Mouse (Mus musculus): ENCODE measurements around the gene Tcf25. TPM values are rescaled to one million over a fixed set of nuclear protein-coding genes. Genes with fewer than 3 reads are reported as not detected.

Gene Tcf25
- polyA plus RNA-seq, 1 experiment = 239 TPM

GRCm38 (mm10) chr8:123441788-123442187, 68.2 kb downstream of the Tcf25 start:
- no peaks in the 10 kb centered on the region for H3K36me3 ChIP-seq (ENCODE audit: control insufficient read depth, insufficient read depth, low read length, poor library complexity, severe bottlenecking)
- no peak for TF ChIP-seq POLR2A (IDR thresholded peaks at IDR 0.05; ENCODE audit: insufficient read depth, low read length)
- H3K9me3 ChIP-seq (replicated peaks; ENCODE audit: control insufficient read depth, insufficient read depth, low read length, poor library complexity, severe bottlenecking) = peaks cover 4% of the 10 kb centered on the region; the same call in 1 of the 2 replicates
- H3K27me3 ChIP-seq (ENCODE audit: control insufficient read depth, insufficient read depth, low read length, poor library complexity, severe bottlenecking) = no peaks in the 10 kb centered on the region
- no peaks in the 10 kb centered on the region for H3K4me1 ChIP-seq (ENCODE audit: control insufficient read depth, insufficient read depth, low read length)
- no peak overlapping the region for H3K4me3 ChIP-seq (ENCODE audit: low read depth, low read length)
- H3K9ac ChIP-seq (ENCODE audit: low read depth, poor library complexity, severe bottlenecking) = no peak overlapping the region
- H3K27ac ChIP-seq (ENCODE audit: insufficient read depth, low read length) = no peak overlapping the region

GRCm38 (mm10) chr8:123442351-123442750, 68.8 kb downstream of the Tcf25 start:
- Histone ChIP-seq H3K27ac (ENCODE audit: insufficient read depth, low read length) (no peak overlapping the region), H3K9ac (ENCODE audit: low read depth, poor library complexity, severe bottlenecking) (no peak overlapping the region), H3K27me3 (ENCODE audit: control insufficient read depth, insufficient read depth, low read length, poor library complexity, severe bottlenecking) (no peaks in the 10 kb centered on the region)

GRCm38 (mm10) chr8:123442871-123443575, 69.5 kb downstream of the Tcf25 start:
- H3K9me3 ChIP-seq (replicated peaks; ENCODE audit: control insufficient read depth, insufficient read depth, low read length, poor library complexity, severe bottlenecking) = 0 out of 2 replicates have a peak, but pooled peaks cover 4% of the 10 kb centered on the region
- peaks cover 4% of the 10 kb centered on the region for H3K4me1 ChIP-seq (ENCODE audit: control insufficient read depth, insufficient read depth, low read length)
- peak overlapping the region; percentile 78 for H3K4me3 ChIP-seq (ENCODE audit: low read depth, low read length)
- no peaks in the 10 kb centered on the region for H3K27me3 ChIP-seq (ENCODE audit: control insufficient read depth, insufficient read depth, low read length, poor library complexity, severe bottlenecking)
- H3K9ac ChIP-seq (ENCODE audit: low read depth, poor library complexity, severe bottlenecking) = peak overlapping the region; percentile 67
- H3K27ac ChIP-seq (ENCODE audit: insufficient read depth, low read length) = no peak overlapping the region; the same call in 1 of the 2 replicates
- TF ChIP-seq POLR2A (IDR thresholded peaks at IDR 0.05; ENCODE audit: insufficient read depth, low read length) = no peak
- TF ChIP-seq CTCF (IDR thresholded peaks at IDR 0.05; ENCODE audit: low read depth, low read length) = peak; percentile 62
- H3K36me3 ChIP-seq (ENCODE audit: control insufficient read depth, insufficient read depth, low read length, poor library complexity, severe bottlenecking) = no peaks in the 10 kb centered on the region

More at GRCm38 (mm10) chr8:123442351-123442750, 68.8 kb downstream of the Tcf25 start:
- TF ChIP-seq POLR2A (IDR thresholded peaks at IDR 0.05; ENCODE audit: insufficient read depth, low read length) (no peak), EP300 (IDR thresholded peaks at IDR 0.05; ENCODE audit: insufficient read depth, low read depth, low read length) (no peak)
- Histone ChIP-seq H3K4me3 (ENCODE audit: low read depth, low read length) (no peak overlapping the region), H3K4me1 (ENCODE audit: control insufficient read depth, insufficient read depth, low read length) (no peaks in the 10 kb centered on the region), H3K9me3 (replicated peaks; ENCODE audit: control insufficient read depth, insufficient read depth, low read length, poor library complexity, severe bottlenecking) (peaks cover 4% of the 10 kb centered on the region; the same call in 1 of the 2 replicates), H3K36me3 (ENCODE audit: control insufficient read depth, insufficient read depth, low read length, poor library complexity, severe bottlenecking) (no peaks in the 10 kb centered on the region)

GRCm38 (mm10) chr8:123443576-123443921, 70.0 kb downstream of the Tcf25 start:
- Histone ChIP-seq H3K4me3 (ENCODE audit: low read depth, low read length) (peak overlapping the region; percentile 78), H3K4me1 (ENCODE audit: control insufficient read depth, insufficient read depth, low read length) (peaks cover 4% of the 10 kb centered on the region), H3K27ac (ENCODE audit: insufficient read depth, low read length) (no peak overlapping the region; the same call in 1 of the 2 replicates), H3K9ac (ENCODE audit: low read depth, poor library complexity, severe bottlenecking) (peak overlapping the region; percentile 67), H3K27me3 (ENCODE audit: control insufficient read depth, insufficient read depth, low read length, poor library complexity, severe bottlenecking) (no peaks in the 10 kb centered on the region), H3K9me3 (replicated peaks; ENCODE audit: control insufficient read depth, insufficient read depth, low read length, poor library complexity, severe bottlenecking) (0 out of 2 replicates have a peak, but pooled peaks cover 4% of the 10 kb centered on the region), H3K36me3 (ENCODE audit: control insufficient read depth, insufficient read depth, low read length, poor library complexity, severe bottlenecking) (no peaks in the 10 kb centered on the region)
- TF ChIP-seq POLR2A (IDR thresholded peaks at IDR 0.05; ENCODE audit: insufficient read depth, low read length) (no peak), EP300 (IDR thresholded peaks at IDR 0.05; ENCODE audit: insufficient read depth, low read depth, low read length) (no peak), CTCF (IDR thresholded peaks at IDR 0.05; ENCODE audit: low read depth, low read length) (no peak)

- no peak for TF ChIP-seq EP300 (IDR thresholded peaks at IDR 0.05; ENCODE audit: insufficient read depth, low read depth, low read length)
- no peak for TF ChIP-seq CTCF (IDR thresholded peaks at IDR 0.05; ENCODE audit: low read depth, low read length)
- no peak for TF ChIP-seq POLR2A (IDR thresholded peaks at IDR 0.05; ENCODE audit: insufficient read depth, low read length)
- H3K27ac ChIP-seq (ENCODE audit: insufficient read depth, low read length) = no peak overlapping the region
- no peaks in the 10 kb centered on the region for H3K36me3 ChIP-seq (ENCODE audit: control insufficient read depth, insufficient read depth, low read length, poor library complexity, severe bottlenecking)
- H3K9ac ChIP-seq (ENCODE audit: low read depth, poor library complexity, severe bottlenecking) = peak overlapping the region; percentile 67
- H3K4me3 ChIP-seq (ENCODE audit: low read depth, low read length) = peak overlapping the region; percentile 33
- H3K9me3 ChIP-seq (replicated peaks; ENCODE audit: control insufficient read depth, insufficient read depth, low read length, poor library complexity, severe bottlenecking) = 0 out of 2 replicates have a peak, but pooled peaks cover 4% of the 10 kb centered on the region
- peaks cover 4% of the 10 kb centered on the region for H3K4me1 ChIP-seq (ENCODE audit: control insufficient read depth, insufficient read depth, low read length)
- no peaks in the 10 kb centered on the region for H3K27me3 ChIP-seq (ENCODE audit: control insufficient read depth, insufficient read depth, low read length, poor library complexity, severe bottlenecking)
Observed at GRCm38 (mm10) chr8:123444131-123444530, 70.6 kb downstream of the Tcf25 start.

GRCm38 (mm10) chr8:123445981-123446380, 72.4 kb downstream of the Tcf25 start:
- Histone ChIP-seq H3K27me3 (ENCODE audit: control insufficient read depth, insufficient read depth, low read length, poor library complexity, severe bottlenecking) (no peaks in the 10 kb centered on the region), H3K4me3 (ENCODE audit: low read depth, low read length) (peak overlapping the region; percentile 27), H3K9me3 (replicated peaks; ENCODE audit: control insufficient read depth, insufficient read depth, low read length, poor library complexity, severe bottlenecking) (no peaks in the 10 kb centered on the region), H3K27ac (ENCODE audit: insufficient read depth, low read length) (peak overlapping the region; percentile 68), H3K36me3 (ENCODE audit: control insufficient read depth, insufficient read depth, low read length, poor library complexity, severe bottlenecking) (no peaks in the 10 kb centered on the region), H3K4me1 (ENCODE audit: control insufficient read depth, insufficient read depth, low read length) (peaks cover 4% of the 10 kb centered on the region), H3K9ac (ENCODE audit: low read depth, poor library complexity, severe bottlenecking) (peak overlapping the region; percentile 22)
- no peak for TF ChIP-seq CTCF (IDR thresholded peaks at IDR 0.05; ENCODE audit: low read depth, low read length)
- no peak for TF ChIP-seq EP300 (IDR thresholded peaks at IDR 0.05; ENCODE audit: insufficient read depth, low read depth, low read length)
- no peak for TF ChIP-seq POLR2A (IDR thresholded peaks at IDR 0.05; ENCODE audit: insufficient read depth, low read length)
